Mouse (Mus musculus) heart, embryonic 10.5 days (tissue): Measurements from ENCODE around the gene Basp1. TPM values are rescaled to one million over a fixed set of nuclear protein-coding genes. Genes with fewer than 3 reads are reported as not detected.
A peak's percentile ranks its signal among the peaks of the same experiment; 100 is the strongest.

Experiments
- DNase-seq: peaks from one replicate; pipeline ENCODE4 v3.0.0-alpha.2; 2017; ENCODE audit warnings: low spot score
- H3K27ac ChIP-seq: fragments of 300-500 bp; sonication (generic); 2 replicates; pipeline ENCODE4 v1.5.1; 2016; ENCODE audit warnings: mild to moderate bottlenecking
- H3K27me3 ChIP-seq: fragments of 300-500 bp; sonication (generic); 2 replicates; pipeline ENCODE4 v1.6.1; 2016; ENCODE audit warnings: mild to moderate bottlenecking; ENCODE audit not compliant: poor library complexity, insufficient read depth, severe bottlenecking
- H3K36me3 ChIP-seq: fragments of 300-500 bp; sonication (generic); 2 replicates; pipeline ENCODE4 v1.6.1; 2016; ENCODE audit warnings: mild to moderate bottlenecking, moderate library complexity
- H3K4me1 ChIP-seq: fragments of 300-500 bp; sonication (generic); 2 replicates; pipeline ENCODE4 v1.6.1; 2016; ENCODE audit warnings: mild to moderate bottlenecking
- H3K4me3 ChIP-seq: fragments of 300-500 bp; sonication (generic); 2 replicates; pipeline ENCODE4 v1.5.1; 2016; ENCODE audit warnings: mild to moderate bottlenecking, moderate library complexity
- H3K9me3 ChIP-seq: fragments of 300-500 bp; sonication (generic); 2 replicates; pipeline ENCODE4 v1.6.1; 2016; ENCODE audit warnings: mild to moderate bottlenecking, moderate library complexity
- WGBS: fragments of 180-500 bp; shearing (Covaris S2); methylation state at CpG from one replicate; pipeline ENCODE4 v1.1.7; 2016; 5-methylcytosine and 5-hydroxymethylcytosine counted together
- polyA plus RNA-seq: library from polyadenylated mRNA; unstranded; fragments of >200 nt; fragmentation: Nextera tagmentation; extraction: Ambion mirVana; gene quantifications from 2 replicates; pipeline ENCODE4 v1.2.1, GENCODE M21; 2016

Basp1 gene
- polyA plus RNA-seq, 1 experiment from 2014 or later: 22.0 TPM

DNA sequence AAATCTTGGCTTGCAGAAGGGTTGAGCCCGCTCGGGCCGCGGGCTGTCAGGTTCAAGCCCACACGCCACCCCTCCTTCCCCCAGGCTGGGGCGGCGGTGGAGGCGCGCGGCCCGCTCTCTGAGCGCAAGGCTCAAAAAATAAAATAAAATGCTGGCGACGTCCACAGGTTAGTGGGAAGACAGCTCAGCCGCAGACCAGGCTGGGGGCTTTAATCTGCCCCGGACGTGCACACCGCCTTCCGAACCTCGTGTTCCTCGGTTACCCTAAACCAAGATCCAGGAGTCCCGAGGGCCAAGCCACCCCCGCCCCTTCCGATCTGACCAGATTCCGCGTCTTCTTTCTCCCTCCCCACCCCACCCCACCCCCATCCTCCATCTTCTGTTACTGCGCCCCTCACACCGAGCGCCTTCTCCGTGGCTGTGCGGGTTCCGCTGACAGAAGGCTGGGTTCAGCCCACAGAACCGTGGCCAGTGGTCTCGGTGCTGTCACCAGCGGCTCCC lies 753 bp downstream of the Basp1 start:
- WGBS: under 1% methylated on average over 35 of the region's 35 CpGs
- Histone ChIP-seq H3K27me3 (no peaks in the 10 kb centered on the region), H3K36me3 (no peaks in the 10 kb centered on the region), H3K27ac (peak overlapping the region; percentile 92), H3K4me1 (peaks cover 17% of the 10 kb centered on the region; the same call in 1 of the 2 replicates), H3K9me3 (no peaks in the 10 kb centered on the region), H3K4me3 (peak overlapping the region; percentile 84)
- no peak for DNase-seq

DNA sequence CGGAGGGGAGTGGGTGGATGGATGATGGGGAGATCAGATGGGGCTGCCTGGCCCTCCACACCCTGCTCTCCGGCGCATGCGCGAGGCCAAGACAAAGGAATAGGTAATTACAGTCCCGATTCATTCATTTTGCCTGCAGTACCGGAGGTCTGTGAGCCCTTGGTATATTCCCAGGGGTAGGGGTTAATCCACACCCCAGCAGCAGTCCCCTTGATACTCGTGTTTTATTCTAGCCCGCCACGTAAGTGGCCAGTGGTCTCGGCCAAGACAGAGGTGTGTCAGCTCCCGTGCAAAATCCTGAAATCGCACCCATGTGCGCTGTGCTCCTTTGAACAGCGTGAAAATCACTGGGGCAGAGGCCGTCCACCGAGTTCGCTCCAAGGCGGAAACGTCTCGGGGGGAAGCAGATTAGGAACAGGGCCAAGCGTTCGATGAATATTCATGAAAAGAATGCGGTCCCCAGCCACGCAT lies 1.4 kb downstream of the Basp1 start:
- Histone ChIP-seq H3K27me3 (no peaks in the 10 kb centered on the region), H3K36me3 (no peaks in the 10 kb centered on the region)
- under 1% methylated on average over 25 of the region's 25 CpGs for WGBS

DNA sequence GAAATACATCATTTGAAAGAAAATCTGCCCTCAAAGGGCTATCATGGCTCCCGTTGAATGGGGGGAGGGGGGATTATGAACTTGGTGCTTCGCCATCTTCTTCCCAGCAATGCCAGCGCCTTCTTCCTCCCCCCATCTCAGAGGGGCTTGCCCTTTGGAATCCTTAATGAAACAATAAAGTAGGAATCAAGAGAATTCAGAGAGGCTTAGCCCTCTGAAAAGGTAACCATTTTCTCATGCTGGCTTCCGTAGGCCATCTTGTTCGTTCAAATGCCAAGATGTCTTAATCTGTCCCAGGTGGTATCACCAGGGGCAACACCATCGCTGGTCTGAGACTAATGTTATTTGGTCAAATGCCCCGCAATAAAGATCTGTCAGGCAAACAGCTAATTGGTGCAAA lies 2.1 kb downstream of the Basp1 start:
- Histone ChIP-seq H3K4me1 (peaks cover 17% of the 10 kb centered on the region; the same call in 1 of the 2 replicates), H3K36me3 (no peaks in the 10 kb centered on the region), H3K4me3 (peak overlapping the region; percentile 84), H3K9me3 (no peaks in the 10 kb centered on the region), H3K27me3 (no peaks in the 10 kb centered on the region), H3K27ac (peak overlapping the region; percentile 92; the same call in 1 of the 2 replicates)
- WGBS: 66% methylated on average over 7 of the region's 7 CpGs
- DNase-seq: no peak

More for the DNA sequence above, 1.4 kb downstream of the Basp1 start:
- Histone ChIP-seq H3K27ac (peak overlapping the region; percentile 92), H3K9me3 (no peaks in the 10 kb centered on the region), H3K4me3 (peak overlapping the region; percentile 84), H3K4me1 (peaks cover 17% of the 10 kb centered on the region; the same call in 1 of the 2 replicates)
- peak; percentile 85 for DNase-seq

DNA sequence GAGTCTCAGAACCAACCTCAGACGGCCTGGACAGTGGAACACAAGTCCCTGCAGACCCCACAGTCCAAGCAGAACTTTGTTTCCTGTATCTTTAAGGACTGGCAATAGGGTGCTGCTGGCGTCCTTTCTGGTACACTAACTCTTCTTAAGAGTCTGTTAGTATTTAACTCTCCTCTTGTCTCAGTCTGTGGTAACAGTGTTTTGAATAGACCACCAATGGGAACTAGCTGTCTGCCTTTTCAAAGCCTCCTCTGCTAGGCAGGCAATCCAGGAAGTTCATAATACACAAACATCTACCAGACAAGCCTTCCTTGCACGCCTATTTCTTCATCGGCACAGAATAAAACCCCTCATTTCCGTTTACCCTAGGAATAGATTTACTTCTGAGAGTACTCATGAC lies 7.6 kb downstream of the Basp1 start:
- Histone ChIP-seq H3K9me3 (no peaks in the 10 kb centered on the region), H3K4me1 (no peaks in the 10 kb centered on the region), H3K27me3 (no peaks in the 10 kb centered on the region), H3K36me3 (0 out of 2 replicates have a peak, but pooled peaks cover 3% of the 10 kb centered on the region), H3K4me3 (no peak overlapping the region), H3K27ac (no peak overlapping the region)
- DNase-seq: no peak
- WGBS: 81% methylated on average over 5 of the region's 5 CpGs

DNA sequence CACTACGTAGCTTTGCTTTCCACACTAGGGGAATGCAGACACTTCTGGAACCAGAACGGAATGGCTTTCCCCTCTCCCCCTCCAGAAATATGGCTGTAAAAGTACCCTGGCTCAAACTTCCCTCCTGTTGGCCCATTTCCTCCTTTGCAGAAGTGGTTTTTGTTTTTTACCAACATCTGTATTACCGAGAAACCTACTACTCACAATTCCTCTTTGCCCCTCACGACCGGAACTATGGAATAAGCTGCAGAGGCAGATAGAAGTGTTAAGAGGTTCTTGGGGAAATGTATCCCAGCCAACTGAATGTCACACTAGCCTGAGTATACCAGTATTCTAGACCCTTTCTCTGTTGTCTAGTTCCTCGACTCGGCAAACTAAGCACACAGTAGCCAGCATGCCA lies 9.7 kb downstream of the Basp1 start:
- Histone ChIP-seq H3K27me3 (no peaks in the 10 kb centered on the region), H3K27ac (no peak overlapping the region), H3K4me1 (no peaks in the 10 kb centered on the region), H3K36me3 (0 out of 2 replicates have a peak, but pooled peaks cover 3% of the 10 kb centered on the region), H3K4me3 (no peak overlapping the region), H3K9me3 (no peaks in the 10 kb centered on the region)
- 87% methylated on average over 7 of the region's 7 CpGs for WGBS
- no peak for DNase-seq

DNA sequence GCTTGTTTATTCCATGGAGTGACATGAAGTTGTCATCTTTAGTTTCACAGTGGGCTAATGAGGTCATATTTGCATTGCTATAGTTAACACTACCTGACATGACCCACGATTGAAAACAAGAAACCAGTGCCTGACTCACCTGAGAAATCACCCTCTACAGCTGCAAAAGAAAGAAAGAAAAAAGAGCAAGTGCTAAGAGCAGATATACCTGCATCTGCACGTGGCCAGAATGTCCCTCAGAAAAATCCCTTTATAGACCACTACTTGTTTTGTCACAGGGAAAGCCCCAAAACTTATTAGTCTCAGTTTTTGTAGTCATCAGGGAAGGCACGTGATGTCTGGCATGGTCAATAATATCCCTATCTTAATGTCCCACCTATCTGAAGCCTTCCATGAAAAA lies 11.6 kb downstream of the Basp1 start:
- 72% methylated on average over 3 of the region's 3 CpGs for WGBS
- H3K4me1 ChIP-seq: no peaks in the 10 kb centered on the region
- H3K27ac ChIP-seq: no peak overlapping the region
- no peaks in the 10 kb centered on the region for H3K27me3 ChIP-seq
- H3K36me3 ChIP-seq: 0 out of 2 replicates have a peak, but pooled peaks cover 3% of the 10 kb centered on the region
- no peaks in the 10 kb centered on the region for H3K9me3 ChIP-seq
- no peak for DNase-seq
- no peak overlapping the region for H3K4me3 ChIP-seq

DNA sequence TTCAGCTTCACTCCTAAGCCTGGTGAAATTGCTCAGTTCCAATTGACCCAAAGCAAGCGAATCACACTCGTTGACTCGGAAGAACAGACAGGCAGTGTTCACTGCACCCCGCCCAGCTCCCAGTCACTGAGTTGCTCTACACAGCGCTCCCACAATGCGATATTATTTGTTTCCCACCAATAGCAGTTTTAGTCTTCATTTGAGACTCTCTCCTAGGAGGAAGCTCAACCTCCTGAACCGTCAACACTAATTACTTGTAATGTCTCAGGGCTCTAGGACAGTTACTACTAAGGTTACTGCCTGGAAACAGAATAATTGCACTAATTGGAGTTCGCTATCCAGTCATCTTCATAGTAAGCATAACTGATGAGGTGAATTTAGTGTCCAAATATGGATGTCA lies 13.3 kb downstream of the Basp1 start:
- 82% methylated on average over 8 of the region's 8 CpGs for WGBS
- H3K4me1 ChIP-seq: no peaks in the 10 kb centered on the region
- H3K27me3 ChIP-seq: no peaks in the 10 kb centered on the region
- H3K9me3 ChIP-seq: no peaks in the 10 kb centered on the region
- H3K36me3 ChIP-seq: 0 out of 2 replicates have a peak, but pooled peaks cover 3% of the 10 kb centered on the region
- no peak overlapping the region for H3K27ac ChIP-seq
- DNase-seq: no peak
- no peak overlapping the region for H3K4me3 ChIP-seq

DNA sequence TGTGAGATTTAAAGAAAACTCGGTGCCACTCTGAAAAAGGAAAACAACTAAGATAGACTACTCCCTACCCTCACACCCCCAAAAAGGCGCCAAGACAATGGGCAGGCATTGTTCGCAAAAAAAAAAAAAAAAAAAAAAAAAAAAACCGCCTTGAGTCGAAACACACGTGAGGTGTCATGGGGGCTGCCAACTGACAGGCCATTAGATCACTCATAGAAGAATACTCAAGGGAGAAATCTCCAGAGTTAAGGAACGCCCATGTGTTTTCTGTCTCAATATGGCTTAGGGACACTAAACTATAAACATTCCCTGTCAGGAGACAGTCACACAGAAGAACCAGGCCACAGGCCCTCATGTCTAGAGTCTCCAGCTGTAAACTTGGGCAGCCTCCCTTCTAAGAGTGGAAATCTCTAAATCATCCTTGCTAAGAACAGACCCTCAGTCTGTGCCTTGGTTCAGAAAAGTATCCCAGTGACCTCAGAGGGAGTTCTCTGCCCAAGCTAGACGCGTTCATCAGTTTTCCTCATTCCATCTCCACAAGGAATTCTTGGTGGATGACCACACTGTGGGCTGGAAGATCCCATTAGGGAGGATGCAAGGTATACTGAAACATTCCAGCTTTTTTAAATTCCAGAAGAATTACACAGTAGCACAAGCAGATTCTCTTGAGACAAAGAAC lies 17.5 kb downstream of the Basp1 start:
- DNase-seq: no peak
- Histone ChIP-seq H3K4me3 (no peak overlapping the region), H3K36me3 (no peaks in the 10 kb centered on the region), H3K9me3 (no peaks in the 10 kb centered on the region), H3K27ac (no peak overlapping the region), H3K4me1 (peaks cover 4% of the 10 kb centered on the region; the same call in 1 of the 2 replicates), H3K27me3 (no peaks in the 10 kb centered on the region)
- 71% methylated on average over 9 of the region's 9 CpGs for WGBS

DNA sequence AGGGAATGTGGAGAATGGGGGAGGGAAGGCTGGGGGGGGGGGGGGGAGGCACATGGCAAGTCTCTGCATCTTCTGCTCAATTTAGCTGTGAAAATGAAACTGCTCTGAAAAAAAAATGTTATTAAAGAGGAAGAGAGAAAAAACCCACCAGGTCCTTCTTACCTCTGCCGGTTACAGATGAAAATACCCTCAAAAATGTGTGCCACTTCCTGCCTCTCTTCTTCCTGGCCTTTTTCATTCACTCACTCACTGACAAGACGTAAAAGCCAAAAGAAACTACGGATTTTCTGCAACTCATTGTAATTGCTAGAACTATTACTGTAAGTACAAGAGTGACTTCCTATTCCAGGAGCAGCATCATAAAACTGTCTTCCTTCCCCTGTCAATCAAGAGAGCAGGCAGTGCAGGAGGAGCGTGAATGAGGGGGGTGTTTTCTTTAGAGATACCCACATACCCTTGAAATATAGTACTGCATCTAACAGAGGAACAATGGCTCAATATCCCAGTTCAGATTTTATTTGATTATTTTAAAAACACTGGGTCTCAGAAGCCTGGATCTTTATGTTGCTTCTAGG lies 21.0 kb downstream of the Basp1 start:
- Histone ChIP-seq H3K27ac (no peak overlapping the region), H3K9me3 (no peaks in the 10 kb centered on the region), H3K27me3 (no peaks in the 10 kb centered on the region), H3K36me3 (peaks cover 4% of the 10 kb centered on the region; the same call in 1 of the 2 replicates), H3K4me3 (no peak overlapping the region), H3K4me1 (peaks cover 4% of the 10 kb centered on the region; the same call in 1 of the 2 replicates)
- WGBS: 70% methylated on average over 4 of the region's 4 CpGs
- no peak for DNase-seq

DNA sequence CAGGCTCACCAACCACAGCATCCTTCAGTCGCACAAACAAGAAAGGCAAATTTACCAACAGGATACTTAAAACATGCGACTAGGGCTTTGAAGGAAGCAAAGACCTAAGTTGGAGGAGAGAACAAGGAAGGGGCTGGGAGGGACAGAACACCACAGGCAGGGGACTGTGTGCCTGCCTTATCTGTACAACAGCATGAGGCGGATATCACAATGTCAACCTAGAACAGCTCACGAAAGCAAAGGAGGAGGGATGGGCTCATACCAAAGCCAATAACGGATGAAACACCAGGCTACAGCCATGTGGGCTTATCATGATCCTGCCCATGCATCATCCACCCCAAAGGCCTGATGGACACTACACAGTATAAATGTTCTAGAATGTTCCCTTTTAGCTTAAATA lies 22.4 kb downstream of the Basp1 start:
- Histone ChIP-seq H3K9me3 (no peaks in the 10 kb centered on the region), H3K36me3 (peaks cover 4% of the 10 kb centered on the region; the same call in 1 of the 2 replicates), H3K27ac (no peak overlapping the region), H3K4me3 (no peak overlapping the region), H3K27me3 (no peaks in the 10 kb centered on the region), H3K4me1 (peaks cover 4% of the 10 kb centered on the region; the same call in 1 of the 2 replicates)
- DNase-seq: no peak
- 43% methylated on average over 5 of the region's 5 CpGs for WGBS

DNA sequence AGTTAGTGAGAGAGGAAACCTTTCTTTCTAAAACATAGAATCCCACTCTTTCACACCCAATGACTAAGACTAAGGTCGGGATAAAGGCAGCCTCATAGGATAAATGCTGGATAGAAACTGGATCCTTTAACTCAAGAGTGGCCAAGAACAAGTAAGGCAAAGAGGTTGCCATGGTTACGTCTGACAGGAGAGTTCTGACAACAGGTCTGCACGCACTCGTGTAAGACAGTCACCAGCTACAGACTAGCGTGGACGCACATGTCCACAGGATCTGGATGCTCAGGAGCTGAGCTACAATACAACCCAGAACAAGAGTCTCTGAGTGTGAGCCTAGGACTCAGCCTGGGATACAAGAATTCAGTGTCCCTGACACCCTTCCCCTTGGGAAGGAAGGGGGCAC lies 26.0 kb downstream of the Basp1 start:
- H3K9me3 ChIP-seq: no peaks in the 10 kb centered on the region
- no peak overlapping the region for H3K4me3 ChIP-seq
- no peak overlapping the region for H3K27ac ChIP-seq
- no peak for DNase-seq
- H3K36me3 ChIP-seq: peaks cover 4% of the 10 kb centered on the region; the same call in 1 of the 2 replicates
- WGBS: 88% methylated on average over 6 of the region's 6 CpGs
- H3K27me3 ChIP-seq: no peaks in the 10 kb centered on the region
- H3K4me1 ChIP-seq: peaks cover 4% of the 10 kb centered on the region; the same call in 1 of the 2 replicates

DNA sequence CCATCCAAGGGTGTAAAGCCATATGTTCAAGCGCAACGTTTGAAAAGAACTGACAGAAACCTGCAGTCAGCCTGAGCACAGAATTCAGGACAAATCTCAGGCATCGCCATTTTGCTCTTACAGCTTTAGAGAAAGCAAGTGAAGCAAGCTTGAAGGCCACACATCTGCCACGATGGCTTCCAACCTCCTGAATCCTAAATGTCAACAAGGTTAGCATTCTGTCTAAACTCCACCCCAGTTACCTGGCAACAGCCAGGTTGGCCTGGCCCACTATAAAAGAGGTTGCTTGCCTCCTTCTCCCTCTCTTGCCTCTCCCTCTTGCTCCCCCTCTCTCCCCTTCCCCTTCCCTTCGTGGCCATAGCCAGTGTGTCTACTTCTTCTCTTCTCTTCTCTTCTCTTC lies 33.5 kb downstream of the Basp1 start:
- 0 out of 2 replicates have a peak, but pooled peaks cover 2% of the 10 kb centered on the region for H3K36me3 ChIP-seq
- 82% methylated on average over 5 of the region's 5 CpGs for WGBS
- H3K4me3 ChIP-seq: no peak overlapping the region
- no peak for DNase-seq
- no peak overlapping the region for H3K27ac ChIP-seq
- no peaks in the 10 kb centered on the region for H3K9me3 ChIP-seq
- no peaks in the 10 kb centered on the region for H3K27me3 ChIP-seq
- no peaks in the 10 kb centered on the region for H3K4me1 ChIP-seq

DNA sequence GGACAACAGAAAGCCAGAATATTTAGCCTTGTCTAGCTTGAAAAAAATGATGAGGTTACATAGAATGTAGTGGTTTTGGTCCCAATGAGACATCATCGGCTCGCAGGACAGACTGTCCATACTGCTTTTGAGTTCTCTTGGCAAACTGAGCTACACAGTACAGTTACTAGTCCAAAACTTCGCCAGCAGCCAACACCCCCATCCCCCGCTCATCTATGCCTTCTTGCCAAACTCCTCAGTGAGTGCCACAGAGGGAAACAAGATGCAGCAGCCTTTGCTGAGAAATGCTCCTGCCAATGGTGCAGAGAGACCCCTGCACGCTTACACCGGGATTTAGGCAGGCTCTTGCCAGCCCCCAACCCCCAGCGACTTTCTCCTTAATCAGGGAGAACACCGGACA lies 34.9 kb downstream of the Basp1 start:
- DNase-seq: no peak
- Histone ChIP-seq H3K4me3 (no peak overlapping the region), H3K9me3 (no peaks in the 10 kb centered on the region), H3K36me3 (0 out of 2 replicates have a peak, but pooled peaks cover 2% of the 10 kb centered on the region), H3K27ac (no peak overlapping the region), H3K27me3 (no peaks in the 10 kb centered on the region), H3K4me1 (no peaks in the 10 kb centered on the region)
- 89% methylated on average over 8 of the region's 8 CpGs for WGBS
